ENCODE assay signal across 8 mouse cellular contexts in genomic region chr12:85373591-85374560, GRCm38 (mm10). TPM values are rescaled to one million over a fixed set of nuclear protein-coding genes. Genes with fewer than 3 reads are reported as not detected.
A peak's percentile ranks its signal among the peaks of the same experiment; 100 is the strongest.
DNase-seq lines count a peak whose midpoint lies in the region; ATAC-seq and TF ChIP-seq lines count a peak whose summit lies in the region.

No protein-coding gene starts in this region.

- H3K27me3 ChIP-seq in embryonic facial prominence, embryonic 15.5 days: no peaks in the 10 kb centered on the region
- no peaks in the 10 kb centered on the region for H3K27me3 ChIP-seq in heart, embryonic 11.5 days (ENCODE audit: control insufficient read depth, insufficient read depth, low read length)
- H3K27me3 ChIP-seq in kidney, embryonic 15.5 days: no peaks in the 10 kb centered on the region
- no peaks in the 10 kb centered on the region for H3K27me3 ChIP-seq in liver, embryonic 15.5 days
- no peaks in the 10 kb centered on the region for H3K27me3 ChIP-seq in stomach, embryonic 15.5 days (replicated peaks)

- DNase-seq in CD4-positive helper T cell, adult 2 months (ENCODE audit: low read depth, low spot score): peak; percentile 86
- peak; percentile 52 for DNase-seq in neural tube, embryonic 10.5 days (ENCODE audit: extremely low spot score, low spot score)

- TF ChIP-seq POLR2A in bone marrow, adult 2 months (IDR thresholded peaks at IDR 0.05; ENCODE audit: borderline replicate concordance, control insufficient read depth, low read depth, low read length): peak; percentile 69; the same call in 1 of the 2 replicates

- peak overlapping the region; percentile 98 for H3K27ac ChIP-seq in bone marrow, adult 2 months (ENCODE audit: control insufficient read depth, insufficient read depth, low read depth, low read length, poor library complexity)
- peak overlapping the region; percentile 89 for H3K27ac ChIP-seq in embryonic facial prominence, embryonic 15.5 days (replicated peaks)
- H3K27ac ChIP-seq in heart, embryonic 11.5 days (ENCODE audit: low read depth, low read length): peak overlapping the region; percentile 83
- peak overlapping the region; percentile 85 for H3K27ac ChIP-seq in kidney, embryonic 15.5 days
- peak overlapping the region; percentile 92 for H3K27ac ChIP-seq in liver, embryonic 15.5 days (replicated peaks)
- H3K27ac ChIP-seq in stomach, embryonic 15.5 days: peak overlapping the region; percentile 85

- H3K4me2 ChIP-seq in embryonic facial prominence, embryonic 15.5 days (replicated peaks): peak overlapping the region; percentile 62
- H3K4me2 ChIP-seq in heart, embryonic 11.5 days: peak overlapping the region; percentile 69
- peak overlapping the region; percentile 59 for H3K4me2 ChIP-seq in kidney, embryonic 15.5 days
- peak overlapping the region; percentile 72 for H3K4me2 ChIP-seq in liver, embryonic 15.5 days
- peak overlapping the region; percentile 58 for H3K4me2 ChIP-seq in stomach, embryonic 15.5 days

- no peaks in the 10 kb centered on the region for H3K36me3 ChIP-seq in embryonic facial prominence, embryonic 15.5 days
- no peaks in the 10 kb centered on the region for H3K36me3 ChIP-seq in heart, embryonic 11.5 days (ENCODE audit: control insufficient read depth, insufficient read depth, low read length)
- H3K36me3 ChIP-seq in kidney, embryonic 15.5 days: no peaks in the 10 kb centered on the region
- H3K36me3 ChIP-seq in liver, embryonic 15.5 days (replicated peaks): no peaks in the 10 kb centered on the region
- no peaks in the 10 kb centered on the region for H3K36me3 ChIP-seq in stomach, embryonic 15.5 days

- TF ChIP-seq CTCF in bone marrow, adult 2 months (IDR thresholded peaks at IDR 0.05; ENCODE audit: control insufficient read depth, insufficient read depth, low read length): no peak

- WGBS in bone marrow, adult 2 months: under 1% methylated on average over 53 of the region's 53 CpGs
- WGBS in embryonic facial prominence, embryonic 15.5 days: under 1% methylated on average over 52 of the region's 53 CpGs
- WGBS in heart, embryonic 11.5 days (ENCODE audit: insufficient replicate concordance): 1% methylated on average over 50 of the region's 53 CpGs
- under 1% methylated on average over 50 of the region's 53 CpGs for WGBS in kidney, embryonic 15.5 days
- WGBS in liver, embryonic 15.5 days (ENCODE audit: insufficient replicate concordance): 1% methylated on average over 53 of the region's 53 CpGs
- WGBS in stomach, embryonic 15.5 days: under 1% methylated on average over 53 of the region's 53 CpGs

- H3K9me3 ChIP-seq in embryonic facial prominence, embryonic 15.5 days (replicated peaks): no peaks in the 10 kb centered on the region
- no peaks in the 10 kb centered on the region for H3K9me3 ChIP-seq in heart, embryonic 11.5 days (replicated peaks; ENCODE audit: control insufficient read depth, low read length)
- no peaks in the 10 kb centered on the region for H3K9me3 ChIP-seq in kidney, embryonic 15.5 days (replicated peaks)
- no peaks in the 10 kb centered on the region for H3K9me3 ChIP-seq in liver, embryonic 15.5 days (replicated peaks)
- no peaks in the 10 kb centered on the region for H3K9me3 ChIP-seq in stomach, embryonic 15.5 days

- peak overlapping the region; percentile 88 for H3K9ac ChIP-seq in embryonic facial prominence, embryonic 15.5 days
- peak overlapping the region; percentile 87 for H3K9ac ChIP-seq in heart, embryonic 11.5 days (ENCODE audit: low read depth, low read length)
- peak overlapping the region; percentile 89 for H3K9ac ChIP-seq in kidney, embryonic 15.5 days
- H3K9ac ChIP-seq in liver, embryonic 15.5 days: peak overlapping the region; percentile 81
- H3K9ac ChIP-seq in stomach, embryonic 15.5 days: peak overlapping the region; percentile 47

- ATAC-seq in embryonic facial prominence, embryonic 15.5 days (ENCODE audit: insufficient number of reproducible peaks, low FRiP score, low TSS enrichment, low read depth): peak; percentile 80
- ATAC-seq in heart, embryonic 11.5 days (replicated peaks; ENCODE audit: insufficient number of reproducible peaks, low FRiP score, low TSS enrichment): peak; percentile 79
- peak; percentile 77 for ATAC-seq in kidney, embryonic 15.5 days (replicated peaks; ENCODE audit: low FRiP score)
- ATAC-seq in liver, embryonic 15.5 days (ENCODE audit: insufficient read depth): peak; percentile 91
- peak; percentile 80 for ATAC-seq in stomach, embryonic 15.5 days (ENCODE audit: insufficient read depth, low FRiP score, low read depth)

- peaks cover 5% of the 10 kb centered on the region for H3K4me1 ChIP-seq in bone marrow, adult 2 months (ENCODE audit: control insufficient read depth, insufficient read depth, low read length)
- H3K4me1 ChIP-seq in embryonic facial prominence, embryonic 15.5 days: peaks cover 15% of the 10 kb centered on the region
- H3K4me1 ChIP-seq in heart, embryonic 11.5 days (ENCODE audit: control insufficient read depth, insufficient read depth, low read length): peaks cover 10% of the 10 kb centered on the region
- H3K4me1 ChIP-seq in kidney, embryonic 15.5 days: peaks cover 29% of the 10 kb centered on the region
- peaks cover 54% of the 10 kb centered on the region for H3K4me1 ChIP-seq in liver, embryonic 15.5 days (replicated peaks)
- H3K4me1 ChIP-seq in stomach, embryonic 15.5 days: peaks cover 10% of the 10 kb centered on the region

- peak overlapping the region; percentile 70 for H3K4me3 ChIP-seq in bone marrow, adult 2 months (replicated peaks; ENCODE audit: control insufficient read depth, low read depth, low read length)
- peak overlapping the region; percentile 84 for H3K4me3 ChIP-seq in embryonic facial prominence, embryonic 15.5 days (replicated peaks)
- H3K4me3 ChIP-seq in heart, embryonic 11.5 days (ENCODE audit: low read depth, low read length): peak overlapping the region; percentile 89
- peak overlapping the region; percentile 96 for H3K4me3 ChIP-seq in kidney, embryonic 15.5 days (replicated peaks)
- peak overlapping the region; percentile 81 for H3K4me3 ChIP-seq in liver, embryonic 15.5 days (replicated peaks)
- H3K4me3 ChIP-seq in stomach, embryonic 15.5 days (replicated peaks): peak overlapping the region; percentile 58

RNA-seq across cellular contexts. Expression of gene Tmed10, which starts 0.8 kb away (rescaled TPM):
- 39.8 and 59.6 TPM in 2 replicates for polyA plus RNA-seq in bone marrow, adult 2 months (2011; ENCODE audit: insufficient read depth, insufficient read length, low replicate concordance, missing spikeins)
- 322 and 334 TPM in 2 replicates for polyA plus RNA-seq in embryonic facial prominence, embryonic 15.5 days (2015; fragmentation: Nextera tagmentation; extraction: Ambion mirVana)
- 330 and 334 TPM in 2 replicates for polyA plus RNA-seq in heart, embryonic 11.5 days (2014; fragmentation: Nextera tagmentation; extraction: Ambion mirVana)
- polyA plus RNA-seq in kidney, embryonic 15.5 days (2015; fragmentation: Nextera tagmentation; extraction: Ambion mirVana): 323 and 334 TPM in 2 replicates
- 162 and 163 TPM in 2 replicates for polyA plus RNA-seq in liver, embryonic 15.5 days (2015; fragmentation: Nextera tagmentation; extraction: Ambion mirVana)
- 359 and 399 TPM in 2 replicates for polyA plus RNA-seq in stomach, embryonic 15.5 days (2015; fragmentation: Nextera tagmentation; extraction: Ambion mirVana)

RNA-seq across cellular contexts. Expression of gene Nek9, which starts 34.7 kb away (rescaled TPM):
- 14.2 and 25.4 TPM in 2 replicates for polyA plus RNA-seq in bone marrow, adult 2 months (2011; ENCODE audit: insufficient read depth, insufficient read length, low replicate concordance, missing spikeins)
- 23.9 and 25.4 TPM in 2 replicates for polyA plus RNA-seq in embryonic facial prominence, embryonic 15.5 days (2015; fragmentation: Nextera tagmentation; extraction: Ambion mirVana)
- 10.5 and 15.6 TPM in 2 replicates for polyA plus RNA-seq in heart, embryonic 11.5 days (2014; fragmentation: Nextera tagmentation; extraction: Ambion mirVana)
- polyA plus RNA-seq in kidney, embryonic 15.5 days (2015; fragmentation: Nextera tagmentation; extraction: Ambion mirVana): 22.3 and 23.0 TPM in 2 replicates
- 5.7 and 6.1 TPM in 2 replicates for polyA plus RNA-seq in liver, embryonic 15.5 days (2015; fragmentation: Nextera tagmentation; extraction: Ambion mirVana)
- 16.2 and 18.8 TPM in 2 replicates for polyA plus RNA-seq in stomach, embryonic 15.5 days (2015; fragmentation: Nextera tagmentation; extraction: Ambion mirVana)

Comparison
In these comparisons a context has a peak if more than half of its experiments do, and no peak if none do; other contexts are left out.
1. Peak in every context shown above with its lines: DNase-seq, ATAC-seq, H3K4me3 ChIP-seq and H3K27ac ChIP-seq.